Mouse (Mus musculus) ovary, postnatal 36 days (tissue): ENCODE data around the gene Twf2.

Source experiments
- DNase-seq: peaks from one replicate; pipeline ENCODE4 v3.0.0; 2022; ENCODE audit warnings: low spot score, mixed read lengths

The Twf2 gene

GRCm38 (mm10) chr9:106179454-106179853 lies 23.5 kb upstream of the Twf2 start:
- DNase-seq: no peak

- no peak for DNase-seq
Measured at GRCm38 (mm10) chr9:106179964-106180363, 22.9 kb upstream of the Twf2 start.

- DNase-seq: no peak
Measured at GRCm38 (mm10) chr9:106182146-106182545, 20.8 kb upstream of the Twf2 start.

- DNase-seq: no peak
Measured at GRCm38 (mm10) chr9:106183996-106184395, 18.9 kb upstream of the Twf2 start.

- DNase-seq: no peak
Measured at GRCm38 (mm10) chr9:106191355-106191754, 11.6 kb upstream of the Twf2 start.

GRCm38 (mm10) chr9:106192024-106192423 lies 10.9 kb upstream of the Twf2 start:
- no peak for DNase-seq

- DNase-seq: no peak
Measured at GRCm38 (mm10) chr9:106192998-106193397, 9.9 kb upstream of the Twf2 start.

GRCm38 (mm10) chr9:106193930-106194807 lies 8.7 kb upstream of the Twf2 start:
- DNase-seq: no peak

- no peak for DNase-seq
Measured at GRCm38 (mm10) chr9:106195693-106196092, 7.2 kb upstream of the Twf2 start.

- no peak for DNase-seq
Measured at GRCm38 (mm10) chr9:106197081-106197713, 5.7 kb upstream of the Twf2 start.

GRCm38 (mm10) chr9:106197732-106198131 lies 5.2 kb upstream of the Twf2 start:
- DNase-seq: no peak

- peak; percentile 80 for DNase-seq
Measured at GRCm38 (mm10) chr9:106198962-106199458, 3.9 kb upstream of the Twf2 start.

- DNase-seq: no peak
Measured at GRCm38 (mm10) chr9:106199535-106200272, 3.2 kb upstream of the Twf2 start, which contains the start of gene Ppm1m. Gene Ppm1m, minus strand, starts transcription at chr9:106199746.

GRCm38 (mm10) chr9:106201895-106202294 lies 1.0 kb upstream of the Twf2 start:
- DNase-seq: no peak

GRCm38 (mm10) chr9:106203990-106204851 lies 1.3 kb downstream of the Twf2 start:
- DNase-seq: no peak

GRCm38 (mm10) chr9:106205713-106206290 lies 2.9 kb downstream of the Twf2 start:
- no peak for DNase-seq

- DNase-seq: no peak
Measured at GRCm38 (mm10) chr9:106206515-106206914, 3.6 kb downstream of the Twf2 start.

- no peak for DNase-seq
Measured at GRCm38 (mm10) chr9:106208181-106208580, 5.3 kb downstream of the Twf2 start.

GRCm38 (mm10) chr9:106209954-106210353 lies 7.0 kb downstream of the Twf2 start:
- no peak for DNase-seq

- no peak for DNase-seq
Measured at GRCm38 (mm10) chr9:106210853-106211609, 8.1 kb downstream of the Twf2 start.
